8 mouse cellular contexts compared by ENCODE assay signal in genomic region chr13:65241099-65241626, GRCm38 (mm10). TPM values are rescaled to one million over a fixed set of nuclear protein-coding genes. Genes with fewer than 3 reads are reported as not detected.
DNase-seq lines count a peak whose midpoint lies in the region; ATAC-seq lines count a peak whose summit lies in the region.

No protein-coding gene starts in this region.

- H3K4me2 ChIP-seq in kidney, embryonic 15.5 days, result peak overlapping the region; percentile 96

- H3K4me1 ChIP-seq in heart, embryonic 10.5 days, result peaks cover 16% of the 10 kb centered on the region
- H3K4me1 ChIP-seq in kidney, embryonic 15.5 days, result peaks cover 16% of the 10 kb centered on the region

- WGBS in heart, embryonic 10.5 days, result under 1% methylated on average over 45 of the region's 45 CpGs
- under 1% methylated on average over 45 of the region's 45 CpGs for WGBS in kidney, embryonic 15.5 days

- no peaks in the 10 kb centered on the region for H3K27me3 ChIP-seq in heart, embryonic 10.5 days (ENCODE audit: insufficient read depth, poor library complexity, severe bottlenecking)
- H3K27me3 ChIP-seq in kidney, embryonic 15.5 days, result no peaks in the 10 kb centered on the region

- H3K27ac ChIP-seq in heart, embryonic 10.5 days, result peak overlapping the region; percentile 91
- peak overlapping the region; percentile 96 for H3K27ac ChIP-seq in kidney, embryonic 15.5 days

- H3K4me3 ChIP-seq in heart, embryonic 10.5 days, result peak overlapping the region; percentile 89
- peak overlapping the region; percentile 85 for H3K4me3 ChIP-seq in kidney, embryonic 15.5 days (replicated peaks)

- H3K9me3 ChIP-seq in heart, embryonic 10.5 days, result peaks cover 13% of the 10 kb centered on the region
- H3K9me3 ChIP-seq in kidney, embryonic 15.5 days (replicated peaks), result peaks cover 22% of the 10 kb centered on the region

- DNase-seq in B cell, adult 2 months, result peak; percentile 95 to 96
- DNase-seq in brain, adult 2 months (ENCODE audit: low read depth, low spot score), result peak; percentile 98
- peak; percentile 94 for DNase-seq in heart, embryonic 10.5 days (ENCODE audit: low spot score)
- DNase-seq in liver, result peak; percentile 93
- peak; percentile 92 to 97 for DNase-seq in spleen, postnatal 4 days (ENCODE audit: low spot score in 2 of 2)

- H3K9ac ChIP-seq in kidney, embryonic 15.5 days, result peak overlapping the region; percentile 59

- peaks cover 12% of the 10 kb centered on the region for H3K36me3 ChIP-seq in heart, embryonic 10.5 days
- peaks cover 18% of the 10 kb centered on the region for H3K36me3 ChIP-seq in kidney, embryonic 15.5 days

- ATAC-seq in erythroblast, adult 5-6 weeks (replicated peaks; ENCODE audit: low FRiP score, poor library complexity, severe bottlenecking), result peak; percentile 83
- peak; percentile 92 for ATAC-seq in kidney, embryonic 15.5 days (replicated peaks; ENCODE audit: low FRiP score)
- ATAC-seq in monocyte, adult 5-6 weeks (replicated peaks; ENCODE audit: insufficient number of reproducible peaks, low FRiP score, low TSS enrichment, poor library complexity, severe bottlenecking), result peak; percentile 66

RNA-seq across cellular contexts. Expression of gene Gm10775, which starts 18.2 kb away (rescaled TPM):
- not detected in 2 replicates for total RNA-seq in erythroblast, adult 5-6 weeks (2015; ENCODE audit: low replicate concordance)
- total RNA-seq in erythroblast, adult 5-6 weeks (2017; ENCODE audit: low replicate concordance), result not detected in 2 replicates
- not detected in 2 replicates for polyA plus RNA-seq in heart, embryonic 10.5 days (2016; fragmentation: Nextera tagmentation; extraction: Ambion mirVana)
- polyA plus RNA-seq in kidney, embryonic 15.5 days (2015; fragmentation: Nextera tagmentation; extraction: Ambion mirVana), result not detected in 2 replicates
- not detected in 3 replicates for total RNA-seq in monocyte, adult 5-6 weeks (2017)

RNA-seq across cellular contexts. Expression of gene Nlrp4f, which starts 35.4 kb away (rescaled TPM):
- total RNA-seq in erythroblast, adult 5-6 weeks (2015; ENCODE audit: low replicate concordance), result not detected in 2 replicates
- total RNA-seq in erythroblast, adult 5-6 weeks (2017; ENCODE audit: low replicate concordance), result not detected in 2 replicates
- not detected in 2 replicates for polyA plus RNA-seq in heart, embryonic 10.5 days (2016; fragmentation: Nextera tagmentation; extraction: Ambion mirVana)
- polyA plus RNA-seq in kidney, embryonic 15.5 days (2015; fragmentation: Nextera tagmentation; extraction: Ambion mirVana), result not detected in 2 replicates
- total RNA-seq in monocyte, adult 5-6 weeks (2017), result not detected in 3 replicates

RNA-seq across cellular contexts. Expression of gene Zfp369, which starts 37.5 kb away (rescaled TPM):
- total RNA-seq in erythroblast, adult 5-6 weeks (2015; ENCODE audit: low replicate concordance), result 10.6 and 11.1 TPM in 2 replicates
- 21.6 and 21.9 TPM in 2 replicates for total RNA-seq in erythroblast, adult 5-6 weeks (2017; ENCODE audit: low replicate concordance)
- 11.0 and 11.4 TPM in 2 replicates for polyA plus RNA-seq in heart, embryonic 10.5 days (2016; fragmentation: Nextera tagmentation; extraction: Ambion mirVana)
- 10.4 and 11.0 TPM in 2 replicates for polyA plus RNA-seq in kidney, embryonic 15.5 days (2015; fragmentation: Nextera tagmentation; extraction: Ambion mirVana)
- 20.6 to 43.1 TPM (median 27.9 TPM) in 3 replicates for total RNA-seq in monocyte, adult 5-6 weeks (2017)

Comparison
In these comparisons a context has a peak if more than half of its experiments do, and no peak if none do; other contexts are left out.
1. Peak in every context shown above with its lines: DNase-seq, ATAC-seq, H3K4me3 ChIP-seq and H3K27ac ChIP-seq.